Mouse (Mus musculus) limb, embryonic 11.5 days (tissue): ENCODE results near the gene Obox5. TPM values are rescaled to one million over a fixed set of nuclear protein-coding genes. Genes with fewer than 3 reads are reported as not detected.
"Not testable (repeated sequence)": the region's sequence is repeated elsewhere in the genome, so short reads cannot be mapped to it uniquely, and the experiment has no call there.

ENCODE experiments used
- ATAC-seq: fragments of 200-750 bp; cut with Nextera tagmentation; 2 replicates; pipeline ENCODE4 v1.8.0; 2017; ENCODE audit warnings: low read depth; ENCODE audit not compliant: insufficient number of reproducible peaks, low FRiP score, low TSS enrichment
- DNase-seq: peaks from one replicate; pipeline ENCODE4 v3.0.0-alpha.2; 2015; ENCODE audit warnings: low spot score
- H3K27ac ChIP-seq: fragments of 300-500 bp; sonication (generic); replicated peaks from 2 replicates; pipeline ENCODE4 v1.5.1; 2014; ENCODE audit warnings: low read depth, mild to moderate bottlenecking, low read length
- H3K27me3 ChIP-seq: fragments of 300-500 bp; sonication (generic); 2 replicates; pipeline ENCODE4 v1.6.1; 2014; ENCODE audit warnings: mild to moderate bottlenecking, low read length, mixed read lengths; ENCODE audit not compliant: control insufficient read depth, insufficient read depth
- H3K36me3 ChIP-seq: fragments of 300-500 bp; sonication (generic); 2 replicates; pipeline ENCODE4 v1.6.1; 2014; ENCODE audit warnings: mild to moderate bottlenecking, low read length, moderate library complexity, mixed read lengths; ENCODE audit not compliant: control insufficient read depth, insufficient read depth
- H3K4me1 ChIP-seq: fragments of 300-500 bp; sonication (generic); 2 replicates; pipeline ENCODE4 v1.6.1; 2014; ENCODE audit warnings: low read length, mixed read lengths; ENCODE audit not compliant: control insufficient read depth, insufficient read depth
- H3K4me2 ChIP-seq: fragments of 300-500 bp; sonication (generic); 2 replicates; pipeline ENCODE4 v1.6.1; 2014; ENCODE audit warnings: low read depth, mild to moderate bottlenecking, moderate library complexity; ENCODE audit not compliant: severe bottlenecking
- H3K4me3 ChIP-seq: fragments of 300-500 bp; sonication (generic); 2 replicates; pipeline ENCODE4 v1.5.1; 2014; ENCODE audit warnings: low read depth, low read length
- H3K9ac ChIP-seq: fragments of 300-500 bp; sonication (generic); 2 replicates; pipeline ENCODE4 v1.6.1; 2014; ENCODE audit warnings: mild to moderate bottlenecking, low read length
- H3K9me3 ChIP-seq: fragments of 300-500 bp; sonication (generic); 2 replicates; pipeline ENCODE4 v1.6.1; 2016; ENCODE audit warnings: low read length; ENCODE audit not compliant: control insufficient read depth
- WGBS: fragments of 180-500 bp; shearing (Covaris S2); extraction: QIAGEN DNeasy Blood & Tissue Kit; methylation state at CpG from one replicate; pipeline ENCODE4 v1.1.7; 2014; 5-methylcytosine and 5-hydroxymethylcytosine counted together
- polyA plus RNA-seq: library from polyadenylated mRNA; unstranded; fragments of >200 nt; fragmentation: Nextera tagmentation; extraction: Ambion mirVana; gene quantifications from 2 replicates; pipeline ENCODE4 v1.2.1, GENCODE M21; 2014

The Obox5 gene
- not detected in 2 replicates for polyA plus RNA-seq

- H3K4me3 ChIP-seq, ATAC-seq, H3K4me2 ChIP-seq, H3K36me3 ChIP-seq, H3K9ac ChIP-seq, H3K4me1 ChIP-seq, H3K27ac ChIP-seq, DNase-seq, H3K27me3 ChIP-seq, H3K9me3 ChIP-seq: not testable (repeated sequence)
- WGBS: 77% methylated on average over 2 of the region's 2 CpGs
Measured at GRCm38 (mm10) chr7:15749831-15750230, at the start of gene Obox5. TSS of gene Obox5 (plus strand) at chr7:15750131.

DNA sequence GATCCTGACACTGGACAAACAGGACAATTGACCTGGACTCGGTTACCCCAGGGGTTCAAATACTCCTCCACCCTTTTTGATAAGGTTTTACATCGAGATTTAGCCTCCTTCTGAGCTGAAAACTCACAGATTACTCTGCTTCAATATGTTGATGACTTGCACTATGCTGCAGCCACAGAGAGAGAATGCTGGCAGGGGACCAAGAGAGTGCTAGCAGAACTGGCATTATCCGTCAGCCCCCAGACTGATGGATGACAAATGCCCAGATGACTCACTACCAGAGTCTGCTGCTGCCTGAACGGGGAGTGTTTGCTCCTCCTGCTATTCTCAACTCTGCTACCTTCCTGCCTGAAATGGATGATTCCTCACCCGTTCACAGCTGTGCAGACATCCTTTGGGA, 635 bp upstream of the Obox5 start:
- not testable (repeated sequence) for H3K4me1 ChIP-seq, H3K4me2 ChIP-seq, H3K9ac ChIP-seq, H3K4me3 ChIP-seq, ATAC-seq, H3K27me3 ChIP-seq, H3K27ac ChIP-seq, H3K9me3 ChIP-seq, DNase-seq, H3K36me3 ChIP-seq
- WGBS: 67% methylated on average over 5 of the region's 5 CpGs

Other genes starting within 250 kb of the Obox5 start
- gene Obox3, start 110.2 kb upstream of the Obox5 start, polyA plus RNA-seq: not detected in 2 replicates
- not detected in 2 replicates for gene Obox6, start 89.5 kb downstream of the Obox5 start, polyA plus RNA-seq
- not detected in 2 replicates for gene Crx, start 129.8 kb downstream of the Obox5 start, polyA plus RNA-seq
- gene Crxos, start 132.5 kb downstream of the Obox5 start, polyA plus RNA-seq: not detected in 2 replicates
- gene Selenow, start 172.3 kb downstream of the Obox5 start, polyA plus RNA-seq: 778 and 804 TPM in 2 replicates
- gene Nop53, start 195.9 kb downstream of the Obox5 start, polyA plus RNA-seq: 195 and 197 TPM in 2 replicates
- gene Ehd2, start 217.4 kb downstream of the Obox5 start, polyA plus RNA-seq: 8.1 and 9.3 TPM in 2 replicates